Mouse (Mus musculus) limb, embryonic 15.5 days (tissue): ENCODE results near the gene Arhgap31. TPM values are rescaled to one million over a fixed set of nuclear protein-coding genes. Genes with fewer than 3 reads are reported as not detected.
"Not testable (repeated sequence)": the region's sequence is repeated elsewhere in the genome, so short reads cannot be mapped to it uniquely, and the experiment has no call there.

ENCODE experiments used
- ATAC-seq: fragments of 200-750 bp; cut with Nextera tagmentation; 2 replicates; pipeline ENCODE4 v1.8.0; 2017; ENCODE audit warnings: low read depth, moderate TSS enrichment; ENCODE audit not compliant: insufficient number of reproducible peaks, low FRiP score, low TSS enrichment
- H3K27ac ChIP-seq: fragments of 300-500 bp; sonication (generic); 2 replicates; pipeline ENCODE4 v1.5.1; 2015; ENCODE audit warnings: moderate library complexity, mild to moderate bottlenecking, inconsistent platforms
- H3K27me3 ChIP-seq: fragments of 300-500 bp; sonication (generic); 2 replicates; pipeline ENCODE4 v1.6.1; 2015; ENCODE audit warnings: inconsistent platforms
- H3K36me3 ChIP-seq: fragments of 300-500 bp; sonication (generic); 2 replicates; pipeline ENCODE4 v1.6.1; 2015; ENCODE audit warnings: inconsistent platforms
- H3K4me1 ChIP-seq: fragments of 300-500 bp; sonication (generic); 2 replicates; pipeline ENCODE4 v1.6.1; 2015; ENCODE audit warnings: inconsistent platforms
- H3K4me2 ChIP-seq: fragments of 300-500 bp; sonication (generic); 2 replicates; pipeline ENCODE4 v1.6.1; 2015; ENCODE audit warnings: mild to moderate bottlenecking, inconsistent platforms
- H3K4me3 ChIP-seq: fragments of 300-500 bp; sonication (generic); 2 replicates; pipeline ENCODE4 v1.5.1; 2015; ENCODE audit warnings: mild to moderate bottlenecking, inconsistent platforms
- H3K9ac ChIP-seq: fragments of 300-500 bp; sonication (generic); 2 replicates; pipeline ENCODE4 v1.6.1; 2015; ENCODE audit warnings: inconsistent platforms
- H3K9me3 ChIP-seq: fragments of 300-500 bp; sonication (generic); 2 replicates; pipeline ENCODE4 v1.6.1; 2016; ENCODE audit warnings: inconsistent platforms
- WGBS: fragments of 180-500 bp; shearing (Covaris S2); methylation state at CpG from one replicate; pipeline ENCODE4 v1.1.7; 2015; 5-methylcytosine and 5-hydroxymethylcytosine counted together
- polyA plus RNA-seq: library from polyadenylated mRNA; unstranded; fragments of >200 nt; fragmentation: Nextera tagmentation; extraction: Ambion mirVana; gene quantifications from 2 replicates; pipeline ENCODE4 v1.2.1, GENCODE M21; 2015

Arhgap31 gene
- polyA plus RNA-seq, 1 experiment from 2014 or later = 16.2 TPM

- Histone ChIP-seq H3K27ac (no peak overlapping the region), H3K4me2 (no peak overlapping the region), H3K9ac (no peak overlapping the region), H3K4me1 (peaks cover 20% of the 10 kb centered on the region), H3K4me3 (no peak overlapping the region), H3K27me3 (no peaks in the 10 kb centered on the region), H3K36me3 (0 out of 2 replicates have a peak, but pooled peaks cover 4% of the 10 kb centered on the region), H3K9me3 (no peaks in the 10 kb centered on the region)
- ATAC-seq = no peak
- 64% methylated on average over 8 of the region's 8 CpGs for WGBS
Measured at GRCm38 (mm10) chr16:38678853-38679252, 34.2 kb downstream of the Arhgap31 start.

GRCm38 (mm10) chr16:38677941-38678340 is 35.1 kb downstream of the Arhgap31 start:
- H3K36me3 ChIP-seq, H3K9ac ChIP-seq, ATAC-seq, H3K27ac ChIP-seq, H3K27me3 ChIP-seq, H3K9me3 ChIP-seq, H3K4me3 ChIP-seq, H3K4me2 ChIP-seq: not testable (repeated sequence)
- H3K4me1 ChIP-seq = peaks cover 20% of the 10 kb centered on the region
- WGBS = 64% methylated on average over 2 of the region's 2 CpGs

GRCm38 (mm10) chr16:38677171-38677570 is 35.9 kb downstream of the Arhgap31 start:
- 85% methylated on average over 6 of the region's 6 CpGs for WGBS

GRCm38 (mm10) chr16:38676647-38677046 is 36.4 kb downstream of the Arhgap31 start:
- Histone ChIP-seq H3K27me3 (no peaks in the 10 kb centered on the region), H3K4me3 (no peak overlapping the region), H3K27ac (no peak overlapping the region), H3K4me2 (no peak overlapping the region), H3K4me1 (peaks cover 14% of the 10 kb centered on the region), H3K9ac (no peak overlapping the region), H3K36me3 (peaks cover 9% of the 10 kb centered on the region; the same call in 1 of the 2 replicates), H3K9me3 (no peaks in the 10 kb centered on the region)
- 88% methylated on average over 4 of the region's 4 CpGs for WGBS
- no peak for ATAC-seq

More at GRCm38 (mm10) chr16:38677171-38677570, 35.9 kb downstream of the Arhgap31 start:
- Histone ChIP-seq H3K4me2 (no peak overlapping the region), H3K36me3 (peaks cover 9% of the 10 kb centered on the region; the same call in 1 of the 2 replicates), H3K9me3 (no peaks in the 10 kb centered on the region), H3K27me3 (no peaks in the 10 kb centered on the region), H3K9ac (no peak overlapping the region), H3K4me1 (peaks cover 14% of the 10 kb centered on the region), H3K27ac (no peak overlapping the region), H3K4me3 (no peak overlapping the region)
- no peak for ATAC-seq

DNA sequence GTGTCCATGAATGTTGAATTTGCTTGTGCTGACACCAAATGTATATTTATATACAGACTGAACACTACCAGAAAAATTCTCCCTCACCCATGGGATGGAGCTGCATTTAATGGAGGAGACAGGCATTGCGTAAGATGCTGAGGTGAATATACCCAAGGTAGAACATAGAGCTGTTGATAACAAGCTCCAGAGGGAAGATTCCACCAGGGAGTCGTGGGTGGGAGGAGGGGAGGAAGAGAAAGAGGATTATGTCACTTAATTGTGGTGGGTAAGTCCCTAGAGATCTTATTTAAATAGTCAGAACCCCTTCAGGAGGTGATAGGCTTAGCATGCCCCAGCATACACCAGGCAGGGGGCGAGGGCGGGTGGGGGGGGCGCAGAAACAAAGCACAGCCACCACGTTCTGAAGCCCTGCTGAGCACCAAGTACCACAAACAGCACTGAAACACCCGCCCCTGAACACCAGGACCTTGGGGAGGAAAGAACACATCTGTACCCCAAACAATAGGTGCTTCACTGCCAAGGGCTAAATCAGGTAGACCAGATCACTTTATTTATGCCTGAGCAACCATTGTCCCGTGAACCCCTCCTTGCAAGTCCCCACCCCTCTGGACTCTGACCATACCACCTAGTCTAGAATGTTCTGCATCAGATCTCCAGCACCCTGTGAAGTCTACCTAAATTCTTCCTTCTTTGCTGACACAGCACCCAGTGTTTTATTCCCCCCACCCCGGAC is 37.3 kb downstream of the Arhgap31 start:
- Histone ChIP-seq H3K4me1 (peaks cover 14% of the 10 kb centered on the region), H3K4me3 (no peak overlapping the region), H3K27me3 (no peaks in the 10 kb centered on the region), H3K9ac (no peak overlapping the region), H3K4me2 (no peak overlapping the region), H3K36me3 (peaks cover 9% of the 10 kb centered on the region; the same call in 1 of the 2 replicates), H3K27ac (no peak overlapping the region), H3K9me3 (no peaks in the 10 kb centered on the region)
- ATAC-seq = no peak
- WGBS = 65% methylated on average over 9 of the region's 9 CpGs

DNA sequence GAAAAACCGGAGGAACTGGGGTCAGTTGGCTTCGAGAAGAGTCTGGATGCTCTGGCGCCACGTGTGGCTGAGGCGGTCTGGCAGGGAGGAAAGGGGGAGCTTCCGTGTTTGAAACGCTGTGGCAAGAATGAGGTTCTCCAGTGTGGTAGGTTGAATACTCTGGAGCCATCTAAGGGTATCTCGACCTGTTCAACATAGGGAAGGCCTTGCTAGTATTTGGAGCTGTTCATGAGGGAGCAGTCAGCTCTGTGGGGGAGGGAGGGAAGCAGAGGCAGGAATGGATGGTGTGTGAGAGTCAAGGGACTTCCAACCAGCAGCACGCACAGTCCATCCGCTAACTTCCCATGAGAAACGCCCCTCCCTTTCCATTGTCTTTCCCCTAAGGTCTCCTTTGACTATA is 38.2 kb downstream of the Arhgap31 start:
- Histone ChIP-seq H3K4me1 (peaks cover 9% of the 10 kb centered on the region), H3K4me3 (no peak overlapping the region), H3K27me3 (no peaks in the 10 kb centered on the region), H3K9me3 (no peaks in the 10 kb centered on the region), H3K9ac (no peak overlapping the region), H3K27ac (no peak overlapping the region), H3K4me2 (no peak overlapping the region), H3K36me3 (peaks cover 9% of the 10 kb centered on the region; the same call in 1 of the 2 replicates)
- WGBS = 85% methylated on average over 11 of the region's 11 CpGs
- ATAC-seq = no peak

- Histone ChIP-seq H3K36me3 (peaks cover 9% of the 10 kb centered on the region; the same call in 1 of the 2 replicates), H3K4me3 (no peak overlapping the region), H3K4me1 (peaks cover 8% of the 10 kb centered on the region), H3K9ac (no peak overlapping the region), H3K27me3 (no peaks in the 10 kb centered on the region), H3K4me2 (no peak overlapping the region), H3K9me3 (no peaks in the 10 kb centered on the region), H3K27ac (0 out of 2 replicates have a peak overlapping the region, but pooled peaks have one; percentile 5)
- WGBS = 83% methylated on average over 15 of the region's 15 CpGs
- no peak for ATAC-seq
Measured at GRCm38 (mm10) chr16:38673511-38673910, 39.6 kb downstream of the Arhgap31 start.

GRCm38 (mm10) chr16:38672947-38673346 is 40.1 kb downstream of the Arhgap31 start:
- Histone ChIP-seq H3K4me2 (no peak overlapping the region), H3K27ac (0 out of 2 replicates have a peak overlapping the region, but pooled peaks have one; percentile 5), H3K36me3 (peaks cover 9% of the 10 kb centered on the region; the same call in 1 of the 2 replicates), H3K9ac (no peak overlapping the region), H3K4me3 (no peak overlapping the region), H3K27me3 (no peaks in the 10 kb centered on the region), H3K4me1 (peaks cover 9% of the 10 kb centered on the region), H3K9me3 (no peaks in the 10 kb centered on the region)
- ATAC-seq = no peak
- 88% methylated on average over 7 of the region's 7 CpGs for WGBS

GRCm38 (mm10) chr16:38672370-38672769 is 40.7 kb downstream of the Arhgap31 start:
- Histone ChIP-seq H3K27me3 (no peaks in the 10 kb centered on the region), H3K4me2 (no peak overlapping the region), H3K4me1 (peaks cover 9% of the 10 kb centered on the region), H3K4me3 (no peak overlapping the region), H3K9me3 (no peaks in the 10 kb centered on the region), H3K9ac (no peak overlapping the region), H3K36me3 (peaks cover 9% of the 10 kb centered on the region; the same call in 1 of the 2 replicates), H3K27ac (no peak overlapping the region)
- 77% methylated on average over 5 of the region's 5 CpGs for WGBS
- ATAC-seq = no peak

GRCm38 (mm10) chr16:38670621-38671390 is 42.3 kb downstream of the Arhgap31 start:
- no peak overlapping the region for H3K27ac ChIP-seq
- peaks cover 9% of the 10 kb centered on the region; the same call in 1 of the 2 replicates for H3K36me3 ChIP-seq
- no peak overlapping the region for H3K4me3 ChIP-seq
- H3K27me3 ChIP-seq = no peaks in the 10 kb centered on the region
- peaks cover 9% of the 10 kb centered on the region for H3K4me1 ChIP-seq
- ATAC-seq = no peak
- H3K9ac ChIP-seq = no peak overlapping the region
- no peak overlapping the region for H3K4me2 ChIP-seq
- H3K9me3 ChIP-seq = no peaks in the 10 kb centered on the region
- 86% methylated on average over 12 of the region's 12 CpGs for WGBS

DNA sequence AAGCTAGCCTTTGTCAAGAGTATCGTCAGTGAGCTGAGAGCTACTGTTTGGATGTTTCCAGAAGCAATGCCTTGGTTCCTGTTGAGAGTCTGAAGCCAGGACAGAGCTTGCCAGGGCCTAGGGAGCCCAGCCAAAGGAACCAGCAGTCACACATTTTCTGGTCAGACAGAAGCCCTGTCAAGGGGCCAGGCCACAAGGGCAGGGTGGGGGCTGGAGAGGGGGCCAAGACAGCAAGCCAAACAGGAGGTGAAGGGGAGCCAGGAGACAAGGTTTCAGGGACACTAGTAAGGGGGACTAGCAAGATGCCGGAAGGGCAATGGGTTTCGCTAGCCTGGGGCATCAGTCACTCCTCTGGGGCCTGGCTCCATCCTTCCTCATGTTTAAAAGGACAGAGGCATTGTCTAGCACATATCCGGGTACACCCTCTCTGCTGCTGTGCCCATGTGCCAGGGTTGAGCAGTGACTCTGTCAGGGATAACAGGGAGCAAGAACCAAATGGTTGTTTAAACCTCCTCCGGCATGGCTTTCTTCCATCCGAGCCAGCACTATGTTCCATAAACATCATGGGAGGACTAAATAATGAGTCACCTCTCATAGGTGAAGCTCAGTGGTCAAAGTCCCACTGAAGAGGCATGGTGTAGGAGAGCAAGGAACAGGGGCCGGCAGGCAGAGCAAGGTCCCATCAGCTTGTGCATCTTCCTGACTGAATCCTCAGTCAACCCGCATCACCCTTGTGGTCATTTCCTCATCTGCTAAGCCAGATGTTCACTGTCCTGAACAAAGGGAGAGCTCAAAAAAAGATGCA is 44.0 kb downstream of the Arhgap31 start:
- 87% methylated on average over 8 of the region's 8 CpGs for WGBS
- ATAC-seq = no peak
- no peak overlapping the region for H3K9ac ChIP-seq

More for the DNA sequence above, 44.0 kb downstream of the Arhgap31 start:
- Histone ChIP-seq H3K4me3 (no peak overlapping the region), H3K36me3 (peaks cover 5% of the 10 kb centered on the region; the same call in 1 of the 2 replicates), H3K9me3 (no peaks in the 10 kb centered on the region), H3K4me1 (peaks cover 9% of the 10 kb centered on the region), H3K27ac (no peak overlapping the region), H3K27me3 (no peaks in the 10 kb centered on the region), H3K4me2 (no peak overlapping the region)
